Mouse (Mus musculus): ENCODE data around the gene Ehbp1. TPM values are rescaled to one million over a fixed set of nuclear protein-coding genes. Genes with fewer than 3 reads are reported as not detected.

Gene Ehbp1
- polyA plus RNA-seq, 1 experiment: 0.04 TPM

- H3K4me3 ChIP-seq (replicated peaks): no peak overlapping the region
- H3K9me3 ChIP-seq (ENCODE audit: control insufficient read depth, low read length): 0 out of 2 replicates have a peak, but pooled peaks cover 2% of the 10 kb centered on the region
- TF ChIP-seq TAL1 (IDR thresholded peaks at IDR 0.05; ENCODE audit: low read length) (no peak), GATA1 (IDR thresholded peaks at IDR 0.05; ENCODE audit: low read length) (no peak)
- no peaks in the 10 kb centered on the region for H3K36me3 ChIP-seq (ENCODE audit: control insufficient read depth)
- no peaks in the 10 kb centered on the region for H3K4me1 ChIP-seq (ENCODE audit: control insufficient read depth)
- H3K27me3 ChIP-seq (ENCODE audit: control insufficient read depth): no peaks in the 10 kb centered on the region
These were observed 75.1 kb downstream of the Ehbp1 start for GRCm38 (mm10) chr11:22267014-22267413.

GRCm38 (mm10) chr11:22255418-22255817, 86.7 kb downstream of the Ehbp1 start:
- Histone ChIP-seq H3K27me3 (ENCODE audit: control insufficient read depth) (no peaks in the 10 kb centered on the region), H3K9me3 (ENCODE audit: control insufficient read depth, low read length) (no peaks in the 10 kb centered on the region), H3K4me3 (replicated peaks) (no peak overlapping the region)

GRCm38 (mm10) chr11:22249363-22249762, 92.7 kb downstream of the Ehbp1 start:
- Histone ChIP-seq H3K27me3 (ENCODE audit: control insufficient read depth) (no peaks in the 10 kb centered on the region), H3K4me3 (replicated peaks) (no peak overlapping the region), H3K4me1 (ENCODE audit: control insufficient read depth) (no peaks in the 10 kb centered on the region), H3K36me3 (ENCODE audit: control insufficient read depth) (no peaks in the 10 kb centered on the region), H3K9me3 (ENCODE audit: control insufficient read depth, low read length) (no peaks in the 10 kb centered on the region)
- TF ChIP-seq TAL1 (IDR thresholded peaks at IDR 0.05; ENCODE audit: low read length): no peak
- TF ChIP-seq GATA1 (IDR thresholded peaks at IDR 0.05; ENCODE audit: low read length): no peak

More at GRCm38 (mm10) chr11:22255418-22255817, 86.7 kb downstream of the Ehbp1 start:
- H3K4me1 ChIP-seq (ENCODE audit: control insufficient read depth): no peaks in the 10 kb centered on the region
- no peaks in the 10 kb centered on the region for H3K36me3 ChIP-seq (ENCODE audit: control insufficient read depth)
- no peak for TF ChIP-seq GATA1 (IDR thresholded peaks at IDR 0.05; ENCODE audit: low read length)
- no peak for TF ChIP-seq TAL1 (IDR thresholded peaks at IDR 0.05; ENCODE audit: low read length)

- no peaks in the 10 kb centered on the region for H3K36me3 ChIP-seq (ENCODE audit: control insufficient read depth)
- no peaks in the 10 kb centered on the region for H3K4me1 ChIP-seq (ENCODE audit: control insufficient read depth)
- H3K9me3 ChIP-seq (ENCODE audit: control insufficient read depth, low read length): no peaks in the 10 kb centered on the region
- H3K4me3 ChIP-seq (replicated peaks): no peak overlapping the region
- H3K27me3 ChIP-seq (ENCODE audit: control insufficient read depth): no peaks in the 10 kb centered on the region
- TF ChIP-seq GATA1 (IDR thresholded peaks at IDR 0.05; ENCODE audit: low read length): no peak
- no peak for TF ChIP-seq TAL1 (IDR thresholded peaks at IDR 0.05; ENCODE audit: low read length)
These were observed 94.4 kb downstream of the Ehbp1 start for GRCm38 (mm10) chr11:22247736-22248135.

GRCm38 (mm10) chr11:22247069-22247468, 95.0 kb downstream of the Ehbp1 start:
- H3K4me1 ChIP-seq (ENCODE audit: control insufficient read depth): no peaks in the 10 kb centered on the region
- no peaks in the 10 kb centered on the region for H3K27me3 ChIP-seq (ENCODE audit: control insufficient read depth)
- no peaks in the 10 kb centered on the region for H3K36me3 ChIP-seq (ENCODE audit: control insufficient read depth)
- no peaks in the 10 kb centered on the region for H3K9me3 ChIP-seq (ENCODE audit: control insufficient read depth, low read length)
- TF ChIP-seq GATA1 (IDR thresholded peaks at IDR 0.05; ENCODE audit: low read length): no peak
- TF ChIP-seq TAL1 (IDR thresholded peaks at IDR 0.05; ENCODE audit: low read length): no peak
- no peak overlapping the region for H3K4me3 ChIP-seq (replicated peaks)

GRCm38 (mm10) chr11:22235558-22235957, 106.5 kb downstream of the Ehbp1 start:
- Histone ChIP-seq H3K36me3 (ENCODE audit: control insufficient read depth) (no peaks in the 10 kb centered on the region), H3K4me1 (ENCODE audit: control insufficient read depth) (no peaks in the 10 kb centered on the region), H3K27me3 (ENCODE audit: control insufficient read depth) (no peaks in the 10 kb centered on the region), H3K9me3 (ENCODE audit: control insufficient read depth, low read length) (no peaks in the 10 kb centered on the region), H3K4me3 (replicated peaks) (no peak overlapping the region)
- TF ChIP-seq TAL1 (IDR thresholded peaks at IDR 0.05; ENCODE audit: low read length): no peak

- TF ChIP-seq TAL1 (IDR thresholded peaks at IDR 0.05; ENCODE audit: low read length): no peak
- no peak for TF ChIP-seq GATA1 (IDR thresholded peaks at IDR 0.05; ENCODE audit: low read length)
- H3K9me3 ChIP-seq (ENCODE audit: control insufficient read depth, low read length): no peaks in the 10 kb centered on the region
These were observed 107.4 kb downstream of the Ehbp1 start for GRCm38 (mm10) chr11:22234739-22235138.

GRCm38 (mm10) chr11:22230906-22231305, 111.2 kb downstream of the Ehbp1 start:
- Histone ChIP-seq H3K4me1 (ENCODE audit: control insufficient read depth) (no peaks in the 10 kb centered on the region), H3K4me3 (replicated peaks) (no peak overlapping the region), H3K36me3 (ENCODE audit: control insufficient read depth) (no peaks in the 10 kb centered on the region; the same call in 1 of the 2 replicates), H3K9me3 (ENCODE audit: control insufficient read depth, low read length) (no peaks in the 10 kb centered on the region), H3K27me3 (ENCODE audit: control insufficient read depth) (no peaks in the 10 kb centered on the region)
- no peak for TF ChIP-seq GATA1 (IDR thresholded peaks at IDR 0.05; ENCODE audit: low read length)
- no peak for TF ChIP-seq TAL1 (IDR thresholded peaks at IDR 0.05; ENCODE audit: low read length)

More at GRCm38 (mm10) chr11:22234739-22235138, 107.4 kb downstream of the Ehbp1 start:
- Histone ChIP-seq H3K36me3 (ENCODE audit: control insufficient read depth) (no peaks in the 10 kb centered on the region), H3K27me3 (ENCODE audit: control insufficient read depth) (no peaks in the 10 kb centered on the region), H3K4me3 (replicated peaks) (no peak overlapping the region), H3K4me1 (ENCODE audit: control insufficient read depth) (no peaks in the 10 kb centered on the region)

GRCm38 (mm10) chr11:22225619-22226018, 116.5 kb downstream of the Ehbp1 start:
- H3K9me3 ChIP-seq (ENCODE audit: control insufficient read depth, low read length): no peaks in the 10 kb centered on the region
- no peaks in the 10 kb centered on the region for H3K27me3 ChIP-seq (ENCODE audit: control insufficient read depth)
- H3K4me1 ChIP-seq (ENCODE audit: control insufficient read depth): no peaks in the 10 kb centered on the region
- H3K4me3 ChIP-seq (replicated peaks): no peak overlapping the region
- TF ChIP-seq GATA1 (IDR thresholded peaks at IDR 0.05; ENCODE audit: low read length) (no peak), TAL1 (IDR thresholded peaks at IDR 0.05; ENCODE audit: low read length) (no peak)
- H3K36me3 ChIP-seq (ENCODE audit: control insufficient read depth): no peaks in the 10 kb centered on the region; the same call in 1 of the 2 replicates

- no peaks in the 10 kb centered on the region for H3K36me3 ChIP-seq (ENCODE audit: control insufficient read depth)
- H3K4me3 ChIP-seq (replicated peaks): no peak overlapping the region
- H3K9me3 ChIP-seq (ENCODE audit: control insufficient read depth, low read length): no peaks in the 10 kb centered on the region
- H3K27me3 ChIP-seq (ENCODE audit: control insufficient read depth): no peaks in the 10 kb centered on the region
- TF ChIP-seq TAL1 (IDR thresholded peaks at IDR 0.05; ENCODE audit: low read length) (no peak), GATA1 (IDR thresholded peaks at IDR 0.05; ENCODE audit: low read length) (no peak)
- no peaks in the 10 kb centered on the region for H3K4me1 ChIP-seq (ENCODE audit: control insufficient read depth)
These were observed 123.9 kb downstream of the Ehbp1 start for GRCm38 (mm10) chr11:22218222-22218621.

All from erythroblast, embryonic 14.5 days (primary cell).